Mouse (Mus musculus) erythroblast, adult 5-6 weeks (primary cell): ENCODE results near the gene Klhdc8a. TPM values are rescaled to one million over a fixed set of nuclear protein-coding genes. Genes with fewer than 3 reads are reported as not detected.

ENCODE experiments used
- ATAC-seq: replicated peaks from 2 replicates; pipeline ENCODE4 v1.8.0; 2016; ENCODE audit warnings: moderate number of reproducible peaks, mild to moderate bottlenecking, moderate TSS enrichment, inconsistent platforms; ENCODE audit not compliant: poor library complexity, low FRiP score, severe bottlenecking
- total RNA-seq, 2 experiments: library from RNA; stranded (forward) in 1 of 2; stranded (reverse) in 1 of 2; fragments of 150-400 nt in 1 of 2; fragments of 200-764, 138-1000 nt in 1 of 2; gene quantifications; 2 replicates each; pipeline versions ENCODE4 v1.2.3 to v1.2.4; 2015 to 2017; ENCODE audit warnings: low replicate concordance in 2 of 2

Klhdc8a gene
- total RNA-seq, 2 experiments from 2014 or later = not detected

DNA sequence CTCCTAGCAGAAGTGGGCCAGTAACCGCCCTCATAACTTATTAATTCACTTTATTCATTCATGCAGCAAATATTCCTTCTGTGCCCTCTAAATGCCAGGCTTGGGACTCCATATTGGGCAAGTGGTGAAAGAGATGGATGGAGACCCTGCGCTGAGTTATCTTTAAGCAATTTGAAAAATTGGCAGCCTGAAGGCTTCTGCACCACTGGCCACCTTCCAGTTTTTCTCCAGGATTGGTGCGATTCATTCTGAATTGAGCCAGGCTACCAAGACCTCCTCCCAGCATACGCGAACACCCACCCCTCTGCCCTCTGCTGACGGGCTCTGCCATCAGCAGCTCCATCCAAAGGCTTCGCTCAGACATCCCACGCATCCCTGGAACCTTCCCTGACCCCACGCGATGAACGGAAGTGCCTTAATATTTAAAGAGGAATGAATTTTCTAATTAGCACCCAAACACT is 10.4 kb upstream of the Klhdc8a start:
- no peak for ATAC-seq

DNA sequence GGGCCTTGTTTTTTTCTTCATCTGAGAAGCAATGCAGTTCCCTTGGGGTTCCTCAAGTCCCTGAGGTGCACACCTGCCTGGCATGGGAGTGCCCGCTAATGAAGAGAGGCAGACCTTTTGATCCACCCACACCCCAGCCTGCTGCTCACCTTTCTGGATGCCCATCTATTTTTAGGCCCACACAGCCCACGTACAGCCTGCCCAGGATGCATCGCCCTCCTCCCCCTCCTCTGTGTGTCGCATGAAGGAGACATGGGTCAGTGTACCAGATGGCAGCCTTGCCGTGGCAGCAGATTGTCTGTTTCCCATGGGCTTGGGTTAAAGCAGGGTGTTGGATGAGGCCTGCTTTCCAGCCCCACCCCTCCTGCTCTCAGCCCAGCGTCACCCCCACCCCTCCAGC is 8.5 kb upstream of the Klhdc8a start:
- no peak for ATAC-seq

DNA sequence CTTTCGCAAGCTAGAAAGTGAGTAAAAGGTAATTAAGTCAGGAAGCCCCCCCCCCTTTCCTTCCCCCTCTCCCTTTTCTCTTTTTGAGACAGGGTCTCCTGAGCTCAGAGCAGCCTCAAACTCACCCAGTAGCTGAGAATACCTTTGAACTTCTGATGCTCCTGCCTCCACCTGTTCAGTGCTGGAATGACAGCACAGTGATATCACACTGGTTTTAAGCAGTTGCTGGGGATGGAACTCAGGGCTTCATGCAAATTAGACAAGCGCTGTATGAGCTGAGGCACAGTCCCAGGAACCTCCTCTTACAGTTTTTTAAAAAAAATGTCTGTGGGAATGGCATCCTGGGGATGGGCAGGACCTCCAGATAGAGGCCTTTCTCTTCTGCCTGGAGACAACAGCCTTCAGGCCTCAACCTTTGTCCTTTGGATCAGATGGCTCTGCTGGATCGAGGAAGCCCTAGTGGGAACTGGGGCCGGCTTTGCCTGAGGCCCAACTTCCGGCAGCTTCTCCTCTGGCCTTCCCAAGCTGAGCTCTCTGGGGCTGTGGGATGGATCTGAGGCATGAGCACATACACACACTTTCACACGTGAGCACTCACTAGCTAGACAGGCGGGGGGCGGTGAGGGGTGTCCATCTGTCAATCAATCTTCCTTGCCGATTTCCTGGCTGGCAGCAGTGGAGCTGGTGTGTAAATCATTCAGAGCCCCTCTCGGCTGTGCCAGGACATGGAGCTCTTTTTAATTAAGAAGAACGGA is 7.3 kb upstream of the Klhdc8a start:
- ATAC-seq = no peak

DNA sequence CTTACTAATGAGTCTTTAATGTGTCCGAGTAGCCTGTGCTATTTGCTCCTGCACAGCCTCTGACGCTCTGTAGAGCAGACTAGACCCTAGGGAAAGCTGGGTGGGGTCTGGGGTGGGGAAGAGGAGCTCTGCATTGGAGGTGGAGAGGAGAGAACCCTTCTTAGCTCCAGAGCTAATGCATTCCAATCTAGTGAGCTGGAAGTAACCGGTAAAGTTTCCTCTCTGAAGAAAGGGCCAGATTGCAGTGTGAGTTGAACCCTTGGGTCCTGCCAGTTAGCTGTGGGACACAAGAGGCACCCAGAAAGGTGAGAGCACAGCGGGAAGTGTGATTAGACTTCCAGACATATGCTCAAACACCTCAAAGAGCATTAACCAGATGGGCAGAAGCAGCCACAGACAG is 6.7 kb upstream of the Klhdc8a start:
- no peak for ATAC-seq

DNA sequence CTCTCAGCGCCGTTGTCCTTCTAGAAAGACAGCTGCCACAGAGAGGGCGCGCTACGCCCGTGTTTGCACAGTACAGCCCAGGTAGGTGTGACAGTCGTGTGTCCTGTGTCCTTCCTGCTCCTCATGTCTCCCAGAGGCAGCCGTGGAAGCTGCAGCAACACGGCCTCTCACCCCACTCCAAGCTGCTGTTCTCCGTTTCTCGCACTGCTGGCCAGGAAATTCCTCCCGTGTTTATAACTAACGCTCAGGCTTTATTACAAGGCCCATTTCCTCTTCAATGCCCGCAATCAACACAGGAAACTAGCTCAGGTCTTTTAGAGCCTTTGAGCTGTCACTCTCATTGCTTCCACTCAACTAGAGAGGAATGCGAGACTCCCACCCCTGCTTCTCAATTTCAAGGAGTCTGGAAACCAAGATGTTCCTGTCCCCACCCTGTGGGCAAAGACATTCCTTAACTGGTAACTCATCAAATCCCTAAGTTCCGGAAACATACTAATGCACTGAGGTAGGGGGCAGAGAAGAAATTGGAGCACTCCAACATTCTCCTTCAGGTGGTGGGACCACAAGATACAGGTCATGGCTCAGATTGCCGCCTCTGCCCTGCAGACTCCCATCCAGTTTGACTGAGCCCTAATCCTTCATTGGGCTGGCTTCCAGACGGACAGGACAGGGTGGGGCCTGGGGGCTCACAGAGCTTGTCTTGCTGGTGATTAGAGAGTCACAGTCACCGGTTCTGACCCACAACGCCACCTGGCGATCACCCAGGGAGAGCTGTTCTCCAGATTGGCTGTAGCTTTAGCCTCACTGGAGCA is 5.9 kb upstream of the Klhdc8a start:
- ATAC-seq = no peak

DNA sequence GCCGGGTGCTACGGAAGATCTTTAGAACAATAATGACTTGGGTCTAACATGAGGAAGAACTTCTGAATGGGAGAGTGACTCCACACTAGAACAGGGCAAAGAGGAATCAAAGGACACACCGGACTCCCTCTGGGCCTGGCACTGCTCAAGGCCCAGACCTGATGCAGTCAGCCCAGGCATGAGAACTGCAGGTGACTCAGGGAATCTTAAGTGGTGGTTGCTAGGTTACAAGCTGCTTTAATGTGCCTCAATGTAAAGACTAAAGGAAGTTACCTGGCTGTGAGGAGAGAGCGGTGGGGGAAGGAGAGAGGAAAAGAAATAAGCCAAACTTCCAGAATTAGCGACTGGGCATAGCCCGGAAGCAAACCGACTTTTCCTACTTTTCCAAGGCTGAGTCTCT is 2.9 kb upstream of the Klhdc8a start:
- 0 out of 2 replicates have a peak, but pooled peaks have one; percentile 13 for ATAC-seq

DNA sequence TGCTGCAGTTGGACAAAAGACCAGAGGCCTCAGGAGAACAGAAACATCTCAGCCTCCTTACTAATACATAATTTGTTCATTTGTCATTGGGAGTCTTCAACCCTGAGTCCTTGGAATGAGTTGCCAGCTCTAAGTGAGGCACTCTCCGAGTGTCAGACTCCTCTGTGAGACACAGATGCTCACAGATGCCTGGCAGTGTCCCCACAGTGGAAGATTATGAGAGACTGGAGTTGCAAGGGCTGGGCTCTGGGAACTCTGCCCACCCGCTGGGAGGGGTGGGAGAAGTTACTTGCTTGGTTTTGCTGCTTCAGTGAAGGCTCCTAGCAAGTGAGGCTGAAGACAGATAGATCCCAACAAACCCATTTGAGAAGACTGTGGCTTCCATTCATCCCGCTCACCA is 2.4 kb upstream of the Klhdc8a start:
- no peak for ATAC-seq

DNA sequence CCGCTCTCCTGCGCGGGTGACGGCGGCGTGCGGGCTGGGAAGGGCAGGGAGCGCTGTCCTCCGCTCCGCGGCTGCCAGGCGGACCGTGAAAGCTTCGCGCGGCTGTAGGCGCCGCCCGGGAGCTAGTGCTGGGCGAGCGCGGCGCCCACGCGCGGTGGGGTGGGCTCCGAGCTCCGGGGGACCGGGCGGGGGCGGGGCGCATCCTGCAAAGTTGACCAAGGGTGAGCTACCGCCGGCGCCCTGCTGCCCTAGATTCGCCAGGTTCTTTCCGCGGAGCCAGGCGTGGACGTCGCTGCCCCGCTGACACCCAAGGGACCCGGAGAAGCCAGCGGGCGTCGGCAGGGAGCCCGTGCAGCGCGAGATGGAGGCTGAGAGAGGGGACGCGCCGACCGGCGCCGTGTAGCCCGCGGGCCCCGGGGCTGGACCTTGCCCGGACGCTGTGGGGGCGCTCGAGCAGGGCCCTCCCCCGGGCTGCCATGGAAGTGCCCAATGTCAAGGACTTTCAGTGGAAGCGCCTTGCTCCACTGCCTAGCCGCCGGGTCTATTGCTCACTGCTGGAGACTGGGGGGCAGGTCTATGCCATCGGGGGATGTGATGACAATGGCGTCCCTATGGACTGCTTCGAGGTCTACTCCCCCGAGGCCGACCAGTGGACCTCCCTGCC is 507 bp downstream of the Klhdc8a start:
- no peak for ATAC-seq

DNA sequence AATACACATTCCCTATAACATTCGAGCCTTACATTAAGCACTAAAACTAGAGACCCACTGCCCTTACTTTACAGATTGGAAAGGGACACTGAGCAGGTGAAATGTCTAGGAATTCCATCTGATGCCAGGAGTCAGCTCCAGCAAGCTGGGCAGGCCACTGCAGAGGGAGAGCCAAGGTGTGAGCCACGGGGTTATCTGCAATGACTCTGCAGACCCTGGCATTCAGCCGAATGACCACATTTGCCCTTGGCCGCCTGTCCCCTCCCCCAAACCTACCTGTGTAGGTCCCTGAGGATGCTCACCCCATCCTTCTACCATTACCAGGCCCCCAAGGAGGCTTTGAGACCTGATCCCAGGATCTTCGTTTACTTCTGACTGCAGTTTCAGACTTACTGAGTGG is 1.3 kb downstream of the Klhdc8a start:
- ATAC-seq = no peak

DNA sequence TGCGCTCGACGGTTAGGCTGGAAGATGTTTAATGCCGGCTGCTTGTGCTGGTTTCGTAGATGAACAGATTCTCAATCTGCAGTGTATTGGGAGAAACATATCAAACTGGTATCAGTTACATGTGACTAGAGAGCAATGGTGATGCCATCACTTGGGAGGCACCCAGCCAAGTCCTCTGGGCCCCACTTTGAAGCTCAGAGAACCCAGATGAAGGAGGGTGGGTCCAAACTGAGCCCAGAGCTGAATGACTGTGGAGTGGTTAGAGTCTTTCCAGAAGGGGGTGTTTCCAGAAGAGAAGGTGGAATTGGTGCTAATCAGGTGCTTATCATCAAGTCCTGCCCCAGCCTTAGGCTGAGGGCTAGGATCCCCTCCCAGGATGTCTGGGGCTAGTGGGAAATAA is 2.8 kb downstream of the Klhdc8a start:
- ATAC-seq = no peak

DNA sequence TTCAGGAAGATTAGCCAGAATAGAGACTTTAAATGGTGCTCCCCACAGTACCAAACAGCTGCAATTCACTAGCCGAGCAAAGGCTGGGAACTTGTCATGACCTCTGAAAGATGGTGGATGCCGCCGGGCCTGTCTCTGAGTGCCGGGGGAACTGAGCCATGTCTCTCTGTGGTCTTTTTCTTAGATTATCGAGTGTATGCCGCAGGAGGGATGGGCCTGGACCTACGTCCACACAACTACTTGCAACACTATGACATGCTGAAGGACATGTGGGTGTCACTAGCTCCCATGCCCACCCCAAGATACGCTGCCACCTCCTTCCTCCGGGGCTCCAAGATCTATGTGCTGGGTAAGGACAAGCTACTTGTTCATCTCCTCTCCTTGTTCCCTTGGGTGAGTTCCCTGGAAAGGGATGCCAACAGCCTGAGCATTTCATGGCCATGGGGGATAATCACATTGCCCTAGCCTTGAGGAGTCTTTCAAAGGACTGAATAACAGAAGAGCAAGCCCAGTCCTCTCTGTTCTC is 4.0 kb downstream of the Klhdc8a start:
- ATAC-seq = no peak

DNA sequence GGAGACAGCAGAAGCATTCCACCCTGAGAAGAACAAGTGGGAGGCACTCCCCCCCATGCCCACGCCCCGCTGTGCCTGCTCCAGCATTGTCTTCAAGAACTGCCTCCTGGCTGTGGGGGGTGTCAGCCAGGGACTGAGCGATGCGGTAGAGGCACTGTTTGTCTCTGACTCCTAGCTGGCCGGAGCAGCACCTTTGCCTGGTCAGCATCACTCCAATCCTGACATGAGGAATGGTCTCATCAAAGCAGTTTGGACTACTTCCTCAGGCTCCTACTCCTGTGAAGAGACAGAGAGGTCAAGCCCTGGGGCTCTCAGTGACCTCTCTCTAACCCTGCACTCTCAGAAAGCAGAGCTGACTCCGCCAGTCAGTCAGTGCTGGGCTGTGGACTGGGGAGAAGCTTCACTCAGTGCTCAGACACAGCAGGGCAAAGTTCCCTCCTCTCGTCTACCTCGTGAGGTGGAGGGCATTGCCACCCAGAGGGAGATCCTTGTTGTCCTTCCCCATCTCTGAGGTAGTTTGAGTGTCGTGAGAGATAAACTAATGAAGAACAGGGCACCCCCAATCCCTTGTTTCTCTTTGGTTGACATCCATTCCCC is 6.3 kb downstream of the Klhdc8a start:
- ATAC-seq = no peak

DNA sequence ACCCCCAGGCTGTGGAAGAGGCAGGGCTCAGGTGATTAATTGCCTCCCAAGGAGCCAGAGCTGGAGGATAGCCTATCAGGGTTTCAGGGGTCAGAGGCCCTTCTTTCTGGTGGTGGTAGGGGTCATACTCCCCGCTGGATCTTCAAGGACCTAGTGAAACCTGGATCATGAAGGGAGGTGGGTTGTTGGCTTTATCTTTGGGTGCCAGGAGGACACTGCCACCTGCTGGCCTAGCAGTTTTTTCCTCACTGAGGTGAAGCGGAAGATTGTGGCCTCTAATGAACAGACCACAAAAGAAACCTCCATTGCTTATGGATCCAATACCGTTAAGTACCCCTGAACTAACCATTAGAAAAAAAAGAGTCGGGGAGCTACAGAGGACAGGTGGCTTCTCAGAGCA is 7.7 kb downstream of the Klhdc8a start:
- 0 out of 2 replicates have a peak, but pooled peaks have one; percentile 36 for ATAC-seq

DNA sequence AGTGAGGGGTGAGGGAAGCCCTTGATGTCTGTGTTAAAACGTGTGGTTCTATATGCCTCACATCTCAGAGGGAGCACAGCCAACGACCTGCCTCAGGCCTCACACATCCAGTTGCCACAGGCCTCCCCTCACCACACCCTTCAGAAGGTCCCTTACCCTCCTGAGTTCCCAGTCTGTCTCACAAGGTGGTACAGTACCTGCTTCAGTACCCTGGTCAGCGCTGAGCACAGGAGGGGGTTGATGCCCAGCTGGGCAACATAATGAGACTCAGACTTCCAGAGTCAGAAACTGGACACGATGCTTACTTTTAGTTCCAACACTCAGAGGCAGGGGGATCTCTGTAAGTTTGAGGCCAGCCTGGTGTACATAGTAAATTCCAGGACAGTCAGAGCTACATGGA is 8.4 kb downstream of the Klhdc8a start:
- no peak for ATAC-seq

DNA sequence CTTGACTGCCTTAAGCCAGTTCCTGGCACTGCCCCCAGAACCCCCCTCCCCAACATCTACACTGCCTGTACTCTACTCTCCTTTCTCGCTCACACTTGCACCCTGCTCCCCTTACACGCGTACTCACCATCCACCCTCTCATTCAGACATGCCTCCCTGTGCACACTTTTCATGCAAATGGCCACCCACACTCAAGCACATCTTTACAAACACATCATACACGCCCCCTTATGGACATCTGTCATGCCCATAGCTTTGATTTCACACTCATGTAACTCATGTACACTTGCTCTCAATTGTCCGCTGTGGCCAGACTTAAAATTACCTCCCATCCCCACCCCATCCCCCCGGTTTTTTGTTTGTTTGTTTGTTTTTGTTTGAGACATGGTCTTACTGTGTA is 9.5 kb downstream of the Klhdc8a start:
- no peak for ATAC-seq

DNA sequence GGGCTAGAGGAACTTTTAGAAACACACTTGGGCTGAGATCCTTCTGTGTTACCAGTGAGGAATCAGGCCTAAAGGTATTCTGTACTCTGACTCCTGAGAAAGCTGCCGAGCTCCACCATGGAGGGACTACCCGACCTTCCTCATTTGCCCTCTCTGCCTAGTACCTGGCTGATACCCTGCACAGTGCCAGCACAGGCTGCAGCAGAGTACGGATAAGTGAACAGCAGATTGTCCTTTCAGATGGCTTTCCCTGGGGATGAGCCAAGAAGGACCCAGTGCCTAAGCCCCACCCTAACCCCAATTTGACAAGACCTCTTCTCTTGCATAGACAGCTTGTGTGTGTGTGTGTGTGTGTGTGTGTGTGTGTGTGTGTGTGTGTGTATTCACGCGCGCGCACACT is 10.2 kb downstream of the Klhdc8a start:
- ATAC-seq = no peak

DNA sequence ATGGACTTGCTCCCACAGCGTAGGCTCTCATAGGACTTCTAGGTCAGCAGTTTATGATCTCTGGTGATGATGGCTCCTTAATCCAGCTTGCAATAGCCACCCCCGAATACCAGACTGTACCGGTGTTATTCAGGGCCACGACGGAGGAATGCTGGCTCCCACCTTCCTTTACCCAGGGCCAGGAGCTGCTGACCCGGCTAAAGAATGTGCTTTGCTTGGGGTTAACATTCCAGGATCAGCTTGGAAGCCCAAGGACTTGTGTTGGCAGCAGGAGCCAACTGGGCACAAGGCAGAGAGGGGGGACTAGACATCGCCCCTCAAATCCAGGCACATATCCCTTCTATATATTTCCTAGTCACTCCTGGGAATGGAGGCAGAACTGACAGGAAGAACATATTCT is 12.3 kb downstream of the Klhdc8a start:
- no peak for ATAC-seq

DNA sequence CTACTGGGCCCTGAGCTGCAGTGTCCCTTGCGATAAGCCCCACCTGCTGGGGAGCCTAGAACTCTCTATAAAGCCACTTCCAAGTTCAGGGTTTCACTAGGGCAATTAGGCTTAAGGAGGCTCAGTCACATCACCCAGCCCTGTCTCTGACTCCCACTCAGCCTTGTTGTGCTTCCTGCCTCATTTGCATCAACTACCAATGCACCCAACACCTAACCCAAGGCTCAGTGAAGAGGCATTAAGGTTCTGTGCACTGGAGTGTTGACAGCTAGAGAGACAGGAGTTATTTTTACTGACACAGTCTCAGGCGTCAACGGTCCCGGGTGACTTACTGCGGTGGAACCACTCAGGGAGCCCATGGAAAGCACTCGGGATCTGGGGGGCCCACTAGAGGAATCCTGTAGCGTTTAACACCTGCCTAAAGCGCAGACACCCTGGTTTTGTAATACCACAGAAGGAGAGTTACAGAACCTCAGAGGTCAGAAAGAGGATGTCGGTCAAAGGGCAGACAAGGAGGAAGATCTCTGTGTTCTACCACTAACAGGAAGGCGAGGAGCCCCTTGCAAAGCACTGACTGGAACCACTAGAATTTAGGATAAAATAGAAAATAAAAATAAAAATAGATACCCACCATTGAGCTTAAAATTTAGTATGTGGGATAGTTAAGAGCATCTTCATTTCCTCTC is 12.9 kb downstream of the Klhdc8a start:
- ATAC-seq = no peak

DNA sequence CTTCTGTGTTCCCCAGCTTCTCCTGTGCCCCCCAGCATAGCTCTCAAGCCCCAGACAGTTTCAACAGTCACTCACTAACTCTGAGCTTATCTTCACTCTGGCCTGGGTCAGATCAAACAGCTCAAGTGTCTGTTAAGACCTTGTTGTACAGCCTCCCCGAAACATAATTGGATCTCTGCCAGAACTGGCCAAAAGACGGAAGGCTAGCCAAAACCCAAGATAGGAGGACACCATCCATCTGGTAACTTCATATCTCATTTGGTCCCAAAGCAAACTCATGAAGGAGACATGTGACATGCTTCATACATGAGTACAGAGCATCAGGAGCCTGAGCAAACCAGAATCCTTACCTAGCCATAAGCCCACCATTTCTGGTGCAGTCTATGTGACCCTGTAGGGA is 13.6 kb downstream of the Klhdc8a start:
- ATAC-seq = 0 out of 2 replicates have a peak, but pooled peaks have one; percentile 9
